Mouse (Mus musculus) neutrophil, adult 5-6 weeks (primary cell): ENCODE measurements at regions not wholly inside any gene's neighbourhood (a gene's known extent, or its start where the extent isn't known, plus 50 kb on each side); places are given as distances from the start of the nearest gene placed in this dataset.

Experiments
- ATAC-seq: fragments of 151-379, 151-347 bp; 2 replicates; pipeline ENCODE4 v1.8.0; 2017; ENCODE audit warnings: mild to moderate bottlenecking, moderate TSS enrichment; ENCODE audit not compliant: insufficient number of reproducible peaks, poor library complexity, low FRiP score, severe bottlenecking; ENCODE audit errors: extremely low read depth

- ATAC-seq = no peak
Observed at GRCm38 (mm10) chr12:37057411-37057810, 50.9 kb upstream of the Meox2 start.
